Comparison of ENCODE assay signal across 20 mouse cellular contexts in genomic region chr8:13687101-13687717, GRCm38 (mm10). TPM values are rescaled to one million over a fixed set of nuclear protein-coding genes. Genes with fewer than 3 reads are reported as not detected.
DNase-seq lines count a peak whose midpoint lies in the region; TF ChIP-seq lines count a peak whose summit lies in the region.
"Had no signal": no experiment of that assay in that cellular context is flagged by ENCODE, and none has a peak within 500 bp of the region (broad histone marks: within the 10 kb centered on the region; RNA-seq: fewer than 3 reads in every experiment).

No protein-coding gene starts in this region.

- no peak overlapping the region for H3K27ac ChIP-seq in left cerebral cortex, adult 2 months
- H3K27ac ChIP-seq: hindbrain, postnatal 0 days; kidney, embryonic 15.5 days; limb, embryonic 15.5 days; stomach, embryonic 15.5 days had no signal

- no peak overlapping the region for H3K4me3 ChIP-seq in left cerebral cortex, adult 2 months
- H3K4me3 ChIP-seq: embryonic facial prominence, embryonic 10.5 days; erythroblast, embryonic 14.5 days; kidney, embryonic 15.5 days; limb, embryonic 15.5 days; stomach, embryonic 15.5 days had no signal

- intact Hi-C loops in left cerebral cortex, adult 2 months (cut with DNase I): no loop called here

- no peak for DNase-seq in left cerebral cortex, adult 2 months (ENCODE audit: extremely low spot score in 1 of 2, low spot score in 2 of 2)
- DNase-seq in left cerebral cortex, adult 8-10 months (ENCODE audit: low spot score in 2 of 2): no peak
- DNase-seq in thymus, postnatal 14 days: peak; percentile 49
- no peak for DNase-seq in thymus, postnatal 10 days (ENCODE audit: low spot score in 2 of 2)
- DNase-seq in ZHBTc4 (ENCODE audit: low read depth, low spot score): peak; percentile 29
- no peak for DNase-seq in cerebellum, postnatal 4 days (ENCODE audit: low spot score in 2 of 2)
- DNase-seq in layer of hippocampus, adult 9-10 months (ENCODE audit: low spot score): no peak
- DNase-seq: adrenal gland, postnatal 14 days; gastrocnemius, postnatal 14 days; heart, postnatal 36 days; layer of hippocampus, adult 9-11 months; lung, postnatal 10 days had no signal

- TF ChIP-seq CTCF in left cerebral cortex, adult 2 months (IDR thresholded peaks at IDR 0.05): peak; percentile 17

RNA-seq across cellular contexts. Expression of gene Rasa3, which starts 9.8 kb away (rescaled TPM):
- total RNA-seq in left cerebral cortex, adult 2 months (2021): 10 to 100 TPM; 62.3 to 69.4 TPM
- 10 to 100 TPM; 63.9 to 72.0 (median 69.5) TPM for total RNA-seq in left cerebral cortex, adult 8-10 months (2022)

RNA-seq across cellular contexts. Expression of gene Cfap97d2, which starts 18.5 kb away (rescaled TPM):
- 1 to 10 TPM; 1.0 to 1.4 TPM for total RNA-seq in left cerebral cortex, adult 2 months (2021)
- 1 to 10 TPM; 1.1 to 2.6 (median 2.0) TPM for total RNA-seq in left cerebral cortex, adult 8-10 months (2022)
- total RNA-seq: adrenal gland, postnatal 14 days; gastrocnemius, postnatal 14 days; heart, postnatal 36 days; megakaryocyte-erythroid progenitor cell, adult 5-6 weeks; monocyte, adult 5-6 weeks had no signal

Comparison
In these comparisons a context has a peak if more than half of its experiments do, and no peak if none do; other contexts are left out.
1. DNase-seq: peak in thymus, postnatal 14 days (single experiment) and ZHBTc4 (single experiment); none in left cerebral cortex, adult 2 months (0 of 2), left cerebral cortex, adult 8-10 months (0 of 2), thymus, postnatal 10 days (0 of 2), cerebellum, postnatal 4 days (0 of 2) and layer of hippocampus, adult 9-10 months (single experiment).